Mouse (Mus musculus) spleen, adult 12 weeks (tissue): ENCODE data around the gene Rnf220.
"Not testable (repeated sequence)": the region's sequence is repeated elsewhere in the genome, so short reads cannot be mapped to it uniquely, and the experiment has no call there.

ENCODE experiments used
- DNase-seq: peaks from one replicate; pipeline ENCODE4 v3.0.0; 2022; ENCODE audit warnings: low spot score

Gene Rnf220

GRCm38 (mm10) chr4:117267831-117268437, 228.9 kb downstream of the Rnf220 start:
- no peak for DNase-seq

GRCm38 (mm10) chr4:117267284-117267683, 229.6 kb downstream of the Rnf220 start:
- peak; percentile 51 for DNase-seq

- DNase-seq, result no peak
Measured at GRCm38 (mm10) chr4:117262987-117263386, 233.9 kb downstream of the Rnf220 start.

- DNase-seq, result no peak
Measured at GRCm38 (mm10) chr4:117262101-117262913, 234.5 kb downstream of the Rnf220 start.

- no peak for DNase-seq
Measured at GRCm38 (mm10) chr4:117261222-117261621, 235.6 kb downstream of the Rnf220 start.

GRCm38 (mm10) chr4:117259909-117260308, 236.9 kb downstream of the Rnf220 start:
- DNase-seq, result not testable (repeated sequence)

GRCm38 (mm10) chr4:117254672-117255071, 242.2 kb downstream of the Rnf220 start:
- no peak for DNase-seq

GRCm38 (mm10) chr4:117254017-117254627, 242.7 kb downstream of the Rnf220 start:
- no peak for DNase-seq

GRCm38 (mm10) chr4:117253218-117254016, 243.4 kb downstream of the Rnf220 start:
- no peak for DNase-seq

GRCm38 (mm10) chr4:117252755-117253154, 244.1 kb downstream of the Rnf220 start:
- no peak for DNase-seq

GRCm38 (mm10) chr4:117252351-117252750, 244.5 kb downstream of the Rnf220 start:
- DNase-seq, result no peak

- DNase-seq, result peak; percentile 85
Measured at GRCm38 (mm10) chr4:117251801-117252316, 245.0 kb downstream of the Rnf220 start, which contains the start of the genes Tmem53 and Armh1. Tmem53 (plus strand) TSS chr4:117251951. Armh1 (minus strand) TSS chr4:117252125.

- no peak for DNase-seq
Measured at GRCm38 (mm10) chr4:117250982-117251381, 245.9 kb downstream of the Rnf220 start.

GRCm38 (mm10) chr4:117240867-117241266, 256.0 kb downstream of the Rnf220 start:
- DNase-seq, result no peak

- no peak for DNase-seq
Measured at GRCm38 (mm10) chr4:117239153-117239552, 257.7 kb downstream of the Rnf220 start.

- DNase-seq, result no peak
Measured at GRCm38 (mm10) chr4:117235822-117236221, 261.0 kb downstream of the Rnf220 start.

- DNase-seq, result no peak
Measured at GRCm38 (mm10) chr4:117234166-117234741, 262.6 kb downstream of the Rnf220 start.

GRCm38 (mm10) chr4:117231208-117231607, 265.6 kb downstream of the Rnf220 start:
- no peak for DNase-seq

- DNase-seq, result no peak
Measured at GRCm38 (mm10) chr4:117230331-117230730, 266.5 kb downstream of the Rnf220 start.

GRCm38 (mm10) chr4:117229590-117229989, 267.3 kb downstream of the Rnf220 start:
- DNase-seq, result no peak

GRCm38 (mm10) chr4:117225250-117225649, 271.6 kb downstream of the Rnf220 start:
- DNase-seq, result no peak
